Mouse (Mus musculus) hindbrain, postnatal 0 days (tissue): Measurements from ENCODE around the gene Efemp2. TPM values are rescaled to one million over a fixed set of nuclear protein-coding genes. Genes with fewer than 3 reads are reported as not detected.
A peak's percentile ranks its signal among the peaks of the same experiment; 100 is the strongest.

Experiments used
- ATAC-seq: fragments of 200-750 bp; cut with Nextera tagmentation; 2 replicates; pipeline ENCODE4 v1.8.0; 2017; ENCODE audit warnings: mild to moderate bottlenecking, moderate TSS enrichment, moderate library complexity
- DNase-seq: peaks from one replicate; pipeline ENCODE4 v3.0.0-alpha.2; 2015; ENCODE audit warnings: low spot score
- H3K27ac ChIP-seq: fragments of 300-500 bp; sonication (generic); 2 replicates; pipeline ENCODE4 v1.5.1; 2014; ENCODE audit warnings: mild to moderate bottlenecking
- H3K27me3 ChIP-seq: fragments of 300-500 bp; sonication (generic); 2 replicates; pipeline ENCODE4 v1.6.1; 2014; ENCODE audit warnings: low read length, mixed read lengths; ENCODE audit not compliant: insufficient read depth
- H3K36me3 ChIP-seq: fragments of 300-500 bp; sonication (generic); 2 replicates; pipeline ENCODE4 v1.6.1; 2014; ENCODE audit warnings: low read length, mixed read lengths; ENCODE audit not compliant: insufficient read depth
- H3K4me1 ChIP-seq: fragments of 300-500 bp; sonication (generic); 2 replicates; pipeline ENCODE4 v1.6.1; 2014; ENCODE audit warnings: antibody characterized with exemption, low read length, mixed read lengths; ENCODE audit not compliant: insufficient read depth
- H3K4me2 ChIP-seq: fragments of 300-500 bp; sonication (generic); 2 replicates; pipeline ENCODE4 v1.6.1; 2014; ENCODE audit warnings: low read depth, mild to moderate bottlenecking, low read length, moderate library complexity, mixed read lengths
- H3K4me3 ChIP-seq: fragments of 300-500 bp; sonication (generic); 2 replicates; pipeline ENCODE4 v1.5.1; 2014; ENCODE audit warnings: low read length
- H3K9ac ChIP-seq: fragments of 300-500 bp; sonication (generic); replicated peaks from 2 replicates; pipeline ENCODE4 v1.6.1; 2014; ENCODE audit warnings: mild to moderate bottlenecking, low read length, moderate library complexity, mixed read lengths
- H3K9me3 ChIP-seq: fragments of 300-500 bp; sonication (generic); 2 replicates; pipeline ENCODE4 v1.6.1; 2016; ENCODE audit warnings: low read length, mixed read lengths
- CTCF ChIP-seq: IDR thresholded peaks from 2 replicates; pipeline ENCODE4 v1.5.1; 2016; ENCODE audit warnings: antibody characterized with exemption, control low read depth, low read depth
- whole genome bisulfite sequencing: fragments of 180-500 bp; shearing (Covaris S2); extraction: QIAGEN DNeasy Blood & Tissue Kit; methylation state at CpG from one replicate; pipeline ENCODE4 v1.1.7; 2014; 5-methylcytosine and 5-hydroxymethylcytosine counted together
- polyA plus RNA-seq: library from polyadenylated mRNA; unstranded; fragments of >200 nt; fragmentation: Nextera tagmentation; extraction: Ambion mirVana; gene quantifications from 2 replicates; pipeline ENCODE4 v1.2.1, GENCODE M21; 2015
- total RNA-seq: library from RNA; depleted of rRNA; stranded (reverse); fragments of >200 nt; gene quantifications from 2 replicates; pipeline ENCODE4 v1.2.3, GENCODE M21; 2014; rRNA removed

Gene Efemp2
- total and polyA plus RNA-seq, 2 experiments from 2014 or later = 36.5 to 49.3 TPM

- DNase-seq (no peak), ATAC-seq (no peak)
- Histone ChIP-seq H3K4me2 (no peak overlapping the region), H3K36me3 (no peaks in the 10 kb centered on the region), H3K4me1 (no peaks in the 10 kb centered on the region), H3K27ac (no peak overlapping the region), H3K9me3 (no peaks in the 10 kb centered on the region), H3K27me3 (no peaks in the 10 kb centered on the region), H3K4me3 (no peak overlapping the region), H3K9ac (no peak overlapping the region)
- 75% methylated on average over 5 of the region's 5 CpGs for WGBS
- no peak for TF ChIP-seq CTCF
Measured at GRCm38 (mm10) chr19:5525204-5525603, 51.5 kb downstream of the Efemp2 start.

GRCm38 (mm10) chr19:5529325-5530137 is 55.8 kb downstream of the Efemp2 start:
- peak; percentile 98 for TF ChIP-seq CTCF
- no peaks in the 10 kb centered on the region for H3K27me3 ChIP-seq
- peak overlapping the region; percentile 50 for H3K4me2 ChIP-seq
- WGBS = 7% methylated on average over 20 of the region's 20 CpGs
- peak; percentile 94 for DNase-seq
- H3K4me1 ChIP-seq = no peaks in the 10 kb centered on the region
- no peak overlapping the region for H3K9ac ChIP-seq
- H3K36me3 ChIP-seq = no peaks in the 10 kb centered on the region
- H3K9me3 ChIP-seq = no peaks in the 10 kb centered on the region
- ATAC-seq = peak; percentile 96
- 0 out of 2 replicates have a peak overlapping the region, but pooled peaks have one; percentile 11 for H3K4me3 ChIP-seq
- no peak overlapping the region; the same call in 1 of the 2 replicates for H3K27ac ChIP-seq

GRCm38 (mm10) chr19:5530138-5530524 is 56.4 kb downstream of the Efemp2 start:
- no peak for DNase-seq
- H3K27ac ChIP-seq = no peak overlapping the region
- no peak overlapping the region for H3K4me3 ChIP-seq
- H3K36me3 ChIP-seq = no peaks in the 10 kb centered on the region
- peak overlapping the region; percentile 50; the same call in 1 of the 2 replicates for H3K4me2 ChIP-seq
- H3K9ac ChIP-seq = no peak overlapping the region
- no peaks in the 10 kb centered on the region for H3K4me1 ChIP-seq
- no peak for TF ChIP-seq CTCF
- ATAC-seq = no peak
- no peaks in the 10 kb centered on the region for H3K9me3 ChIP-seq
- 14% methylated on average over 7 of the region's 7 CpGs for WGBS
- H3K27me3 ChIP-seq = no peaks in the 10 kb centered on the region

Other genes with a start within 250 kb of the Efemp2 start
- gene Pacs1, start 200.8 kb upstream of the Efemp2 start, total RNA-seq = 60.3 and 63.6 TPM in 2 replicates
- gene Pacs1, start 200.8 kb upstream of the Efemp2 start, polyA plus RNA-seq = 33.1 and 41.0 TPM in 2 replicates
- 266 and 341 TPM in 2 replicates for gene Sf3b2, start 178.5 kb upstream of the Efemp2 start, total RNA-seq
- 322 and 334 TPM in 2 replicates for gene Sf3b2, start 178.5 kb upstream of the Efemp2 start, polyA plus RNA-seq
- 25.0 and 27.3 TPM in 2 replicates for gene Gal3st3, start 175.6 kb upstream of the Efemp2 start, total RNA-seq
- 26.9 and 31.9 TPM in 2 replicates for gene Gal3st3, start 175.6 kb upstream of the Efemp2 start, polyA plus RNA-seq
- gene Catsper1, start 138.2 kb upstream of the Efemp2 start, total RNA-seq = not detected in 2 replicates
- gene Catsper1, start 138.2 kb upstream of the Efemp2 start, polyA plus RNA-seq = not detected in 2 replicates
- gene Cst6, start 124.4 kb upstream of the Efemp2 start, total RNA-seq = 0.50 and 9.8 TPM in 2 replicates
- gene Cst6, start 124.4 kb upstream of the Efemp2 start, polyA plus RNA-seq = 14.9 and 16.1 TPM in 2 replicates
- 21.2 and 25.2 TPM in 2 replicates for gene Eif1ad, start 107.2 kb upstream of the Efemp2 start, total RNA-seq
- gene Eif1ad, start 107.2 kb upstream of the Efemp2 start, polyA plus RNA-seq = 46.7 and 49.2 TPM in 2 replicates
- 78.3 and 95.8 TPM in 2 replicates for gene Banf1, start 106.8 kb upstream of the Efemp2 start, total RNA-seq
- gene Banf1, start 106.8 kb upstream of the Efemp2 start, polyA plus RNA-seq = 316 and 319 TPM in 2 replicates
- gene Sart1, start 85.3 kb upstream of the Efemp2 start, total RNA-seq = 23.2 and 30.5 TPM in 2 replicates
- 45.0 and 47.4 TPM in 2 replicates for gene Sart1, start 85.3 kb upstream of the Efemp2 start, polyA plus RNA-seq
- gene Tsga10ip, start 71.4 kb upstream of the Efemp2 start, total RNA-seq = not detected in 2 replicates
- gene Tsga10ip, start 71.4 kb upstream of the Efemp2 start, polyA plus RNA-seq = not detected in 2 replicates
- 111 and 123 TPM in 2 replicates for gene Drap1, start 49.0 kb upstream of the Efemp2 start, total RNA-seq
- gene Drap1, start 49.0 kb upstream of the Efemp2 start, polyA plus RNA-seq = 331 and 338 TPM in 2 replicates
- 85.1 and 100 TPM in 2 replicates for gene AI837181, start 48.8 kb upstream of the Efemp2 start, total RNA-seq
- 81.8 and 82.8 TPM in 2 replicates for gene AI837181, start 48.8 kb upstream of the Efemp2 start, polyA plus RNA-seq
- gene Fosl1, start 26.4 kb upstream of the Efemp2 start, total RNA-seq = not detected in 2 replicates
- gene Fosl1, start 26.4 kb upstream of the Efemp2 start, polyA plus RNA-seq = not detected in 2 replicates
- 17.4 and 18.5 TPM in 2 replicates for gene Ccdc85b, start 16.1 kb upstream of the Efemp2 start, total RNA-seq
- gene Ccdc85b, start 16.1 kb upstream of the Efemp2 start, polyA plus RNA-seq = 16.0 and 16.1 TPM in 2 replicates
- 76.1 and 103 TPM in 2 replicates for gene Fibp, start 13.3 kb upstream of the Efemp2 start, total RNA-seq
- gene Fibp, start 13.3 kb upstream of the Efemp2 start, polyA plus RNA-seq = 172 and 179 TPM in 2 replicates
- gene Ctsw, start 5.4 kb upstream of the Efemp2 start, total RNA-seq = 1.2 and 4.5 TPM in 2 replicates
- 1.6 and 2.0 TPM in 2 replicates for gene Ctsw, start 5.4 kb upstream of the Efemp2 start, polyA plus RNA-seq
- 56.8 and 58.8 TPM in 2 replicates for gene Mus81, start 14.4 kb downstream of the Efemp2 start, total RNA-seq
- gene Mus81, start 14.4 kb downstream of the Efemp2 start, polyA plus RNA-seq = 27.4 and 27.7 TPM in 2 replicates
- 1,468 and 1,477 TPM in 2 replicates for gene Cfl1, start 16.5 kb downstream of the Efemp2 start, total RNA-seq
- 3,076 and 3,214 TPM in 2 replicates for gene Cfl1, start 16.5 kb downstream of the Efemp2 start, polyA plus RNA-seq
- gene 1700020D05Rik, start 29.8 kb downstream of the Efemp2 start, total RNA-seq = 3.8 and 4.8 TPM in 2 replicates
- not detected in 2 replicates for gene 1700020D05Rik, start 29.8 kb downstream of the Efemp2 start, polyA plus RNA-seq
- gene Snx32, start 36.6 kb downstream of the Efemp2 start, total RNA-seq = 78.0 and 79.0 TPM in 2 replicates
- 75.0 and 79.6 TPM in 2 replicates for gene Snx32, start 36.6 kb downstream of the Efemp2 start, polyA plus RNA-seq
- gene Ovol1, start 86.7 kb downstream of the Efemp2 start, total RNA-seq = not detected in 2 replicates
- 0.25 TPM in 1 of 2 replicates, not detected in the other for gene Ovol1, start 86.7 kb downstream of the Efemp2 start, polyA plus RNA-seq
- 15.0 and 19.3 TPM in 2 replicates for gene Ap5b1, start 94.1 kb downstream of the Efemp2 start, total RNA-seq
- gene Ap5b1, start 94.1 kb downstream of the Efemp2 start, polyA plus RNA-seq = 2.3 and 2.6 TPM in 2 replicates
- gene Rnaseh2c, start 127.9 kb downstream of the Efemp2 start, total RNA-seq = 33.6 and 40.4 TPM in 2 replicates
- 66.4 and 75.4 TPM in 2 replicates for gene Rnaseh2c, start 127.9 kb downstream of the Efemp2 start, polyA plus RNA-seq
- gene Kat5, start 136.3 kb downstream of the Efemp2 start, total RNA-seq = 95.2 and 163 TPM in 2 replicates
- gene Kat5, start 136.3 kb downstream of the Efemp2 start, polyA plus RNA-seq = 72.0 and 74.0 TPM in 2 replicates
- gene Rela, start 163.5 kb downstream of the Efemp2 start, total RNA-seq = 40.1 and 40.8 TPM in 2 replicates
- gene Rela, start 163.5 kb downstream of the Efemp2 start, polyA plus RNA-seq = 30.3 and 33.1 TPM in 2 replicates
- gene Sipa1, start 189.8 kb downstream of the Efemp2 start, total RNA-seq = 25.6 and 43.2 TPM in 2 replicates
- 18.7 and 18.8 TPM in 2 replicates for gene Sipa1, start 189.8 kb downstream of the Efemp2 start, polyA plus RNA-seq
- 20.6 and 20.7 TPM in 2 replicates for gene Map3k11, start 214.8 kb downstream of the Efemp2 start, total RNA-seq
- gene Map3k11, start 214.8 kb downstream of the Efemp2 start, polyA plus RNA-seq = 10.0 and 10.7 TPM in 2 replicates
- 75.1 and 97.0 TPM in 2 replicates for gene Pcnx3, start 215.0 kb downstream of the Efemp2 start, total RNA-seq
- 16.8 and 17.2 TPM in 2 replicates for gene Pcnx3, start 215.0 kb downstream of the Efemp2 start, polyA plus RNA-seq
- gene Kcnk7, start 230.4 kb downstream of the Efemp2 start, total RNA-seq = not detected in 2 replicates
- gene Kcnk7, start 230.4 kb downstream of the Efemp2 start, polyA plus RNA-seq = 0.19 and 0.61 TPM in 2 replicates